In genomic region chr9:59663957-59664356, GRCm38 (mm10) we compare ENCODE assay signal across 16 mouse cellular contexts. TPM values are rescaled to one million over a fixed set of nuclear protein-coding genes. Genes with fewer than 3 reads are reported as not detected.
DNase-seq lines count a peak whose midpoint lies in the region; ATAC-seq and TF ChIP-seq lines count a peak whose summit lies in the region.
"Had no signal": no experiment of that assay in that cellular context is flagged by ENCODE, and none has a peak within 500 bp of the region (broad histone marks: within the 10 kb centered on the region; RNA-seq: fewer than 3 reads in every experiment).

No protein-coding gene starts in this region.

- H3K27ac ChIP-seq in heart, embryonic 15.5 days = peak overlapping the region; percentile 99
- H3K27ac ChIP-seq in neural tube, embryonic 13.5 days (replicated peaks) = 0 out of 2 replicates have a peak overlapping the region, but pooled peaks have one; percentile 0
- no peak overlapping the region for H3K27ac ChIP-seq in lung, postnatal 0 days (ENCODE audit: low read length)
- H3K27ac ChIP-seq: liver, embryonic 13.5 days; neural tube, embryonic 15.5 days had no signal

- H3K4me2 ChIP-seq in heart, embryonic 15.5 days = 0 out of 2 replicates have a peak overlapping the region, but pooled peaks have one; percentile 21
- no peak overlapping the region for H3K4me2 ChIP-seq in neural tube, embryonic 13.5 days
- H3K4me2 ChIP-seq in myocyte (ENCODE audit: low read depth) = peak overlapping the region; percentile 91
- no peak overlapping the region for H3K4me2 ChIP-seq in lung, postnatal 0 days (replicated peaks; ENCODE audit: low read depth, low read length)
- H3K4me2 ChIP-seq: liver, embryonic 13.5 days; neural tube, embryonic 15.5 days had no signal

- no peaks in the 10 kb centered on the region for H3K27me3 ChIP-seq in heart, embryonic 15.5 days
- no peaks in the 10 kb centered on the region for H3K27me3 ChIP-seq in neural tube, embryonic 13.5 days
- H3K27me3 ChIP-seq in myocyte (ENCODE audit: control insufficient read depth, insufficient read depth, insufficient read length) = no peaks in the 10 kb centered on the region
- H3K27me3 ChIP-seq in lung, postnatal 0 days (replicated peaks; ENCODE audit: insufficient read depth, low read length) = no peaks in the 10 kb centered on the region
- H3K27me3 ChIP-seq: neural tube, embryonic 15.5 days had no signal

- TF ChIP-seq POLR2A in myocyte (IDR thresholded peaks at IDR 0.05; ENCODE audit: insufficient read length, low read depth) = no peak

- ATAC-seq in heart, embryonic 15.5 days (replicated peaks; ENCODE audit: insufficient number of reproducible peaks, insufficient read depth, low FRiP score, low read depth) = no peak
- no peak for ATAC-seq in neural tube, embryonic 13.5 days (ENCODE audit: low read depth)
- ATAC-seq in lung, postnatal 0 days = no peak
- ATAC-seq: forebrain, embryonic 16.5 days; inflammation-experienced regulatory T-cells, adult 6 months had no signal

- H3ac ChIP-seq in myocyte (ENCODE audit: control insufficient read depth, insufficient read length) = no peak overlapping the region

- H3K36me3 ChIP-seq in heart, embryonic 15.5 days = peaks cover 49% of the 10 kb centered on the region
- H3K36me3 ChIP-seq in neural tube, embryonic 13.5 days = peaks cover 73% of the 10 kb centered on the region
- H3K36me3 ChIP-seq in myocyte (ENCODE audit: control insufficient read depth, insufficient read depth) = peaks cover 62% of the 10 kb centered on the region
- peaks cover 14% of the 10 kb centered on the region for H3K36me3 ChIP-seq in lung, postnatal 0 days (ENCODE audit: insufficient read depth, low read length)

- no peak for DNase-seq in heart, postnatal 4 days
- no peak for DNase-seq in neural tube, embryonic 10.5 days (ENCODE audit: extremely low spot score, low spot score)
- DNase-seq in kidney, adult 8-10 months = peak; percentile 63 to 70
- DNase-seq in lung, postnatal 0 days (ENCODE audit: low spot score) = no peak
- DNase-seq: adrenal gland, postnatal 36 days; cerebellum, adult 9-11 months; gastrocnemius, postnatal 10 days; liver, embryonic 13.5 days; lung, postnatal 10 days; thymus, postnatal 25 days had no signal

- TF ChIP-seq EP300 in lung, postnatal 0 days (IDR thresholded peaks at IDR 0.05) = no peak

- H3K4me1 ChIP-seq in heart, embryonic 15.5 days (replicated peaks) = peaks cover 88% of the 10 kb centered on the region
- H3K4me1 ChIP-seq in neural tube, embryonic 13.5 days (replicated peaks) = peaks cover 70% of the 10 kb centered on the region
- H3K4me1 ChIP-seq in lung, postnatal 0 days (ENCODE audit: insufficient read depth, low read depth, low read length) = peaks cover 15% of the 10 kb centered on the region

- no peaks in the 10 kb centered on the region for H3K9me3 ChIP-seq in heart, embryonic 15.5 days (replicated peaks)
- no peaks in the 10 kb centered on the region for H3K9me3 ChIP-seq in neural tube, embryonic 13.5 days
- no peaks in the 10 kb centered on the region for H3K9me3 ChIP-seq in lung, postnatal 0 days (ENCODE audit: low read length)
- H3K9me3 ChIP-seq: liver, embryonic 13.5 days; neural tube, embryonic 15.5 days had no signal

- no peak overlapping the region for H3K4me3 ChIP-seq in heart, embryonic 15.5 days
- H3K4me3 ChIP-seq in neural tube, embryonic 13.5 days = no peak overlapping the region
- H3K4me3 ChIP-seq in myocyte = no peak overlapping the region
- H3K4me3 ChIP-seq in lung, postnatal 0 days (ENCODE audit: low read depth, low read length) = no peak overlapping the region
- H3K4me3 ChIP-seq: liver, embryonic 13.5 days; neural tube, embryonic 15.5 days had no signal

- no peak for TF ChIP-seq CTCF in lung, postnatal 0 days (IDR thresholded peaks at IDR 0.05)

- 0 out of 2 replicates have a peak overlapping the region, but pooled peaks have one; percentile 27 for H3K9ac ChIP-seq in heart, embryonic 15.5 days
- no peak overlapping the region for H3K9ac ChIP-seq in neural tube, embryonic 13.5 days
- no peak overlapping the region for H3K9ac ChIP-seq in lung, postnatal 0 days (replicated peaks; ENCODE audit: low read depth)
- H3K9ac ChIP-seq: liver, embryonic 13.5 days; neural tube, embryonic 15.5 days had no signal

- peaks cover 94% of the 10 kb centered on the region for H3K79me2 ChIP-seq in myocyte (ENCODE audit: control insufficient read depth, insufficient read depth)

- WGBS in heart, embryonic 15.5 days = 45% methylated on average over 3 of the region's 3 CpGs
- 52% methylated on average over 3 of the region's 3 CpGs for whole genome bisulfite sequencing in neural tube, embryonic 13.5 days
- whole genome bisulfite sequencing in lung, postnatal 0 days = 61% methylated on average over 3 of the region's 3 CpGs

TF ChIP-seq in myocyte, 11 proteins besides CTCF, POLR2A, EP300 and RAD21:
- TF ChIP-seq E2F4 (IDR thresholded peaks at IDR 0.05; ENCODE audit: insufficient read depth) = no peak
- TF ChIP-seq CEBPB (IDR thresholded peaks at IDR 0.05; ENCODE audit: insufficient read depth, poor library complexity, severe bottlenecking) = no peak
- no peak for TF ChIP-seq SRF (IDR thresholded peaks at IDR 0.05; ENCODE audit: control insufficient read depth, insufficient read length, low read depth)
- TF ChIP-seq TCF3 (IDR thresholded peaks at IDR 0.05; ENCODE audit: insufficient read length, low read depth) = no peak
- no peak for TF ChIP-seq MYOG (IDR thresholded peaks at IDR 0.05; ENCODE audit: control insufficient read depth in 1 of 3, insufficient read depth in 1 of 3, insufficient read length in 2 of 3, low read depth in 2 of 3)
- no peak for TF ChIP-seq REST (IDR thresholded peaks at IDR 0.05; ENCODE audit: insufficient read depth, insufficient read length)
- no peak for TF ChIP-seq USF1 (IDR thresholded peaks at IDR 0.05; ENCODE audit: low read depth)
- no peak for TF ChIP-seq MAX (IDR thresholded peaks at IDR 0.05; ENCODE audit: low read depth)
- no peak for TF ChIP-seq MYOD1 (IDR thresholded peaks at IDR 0.05; ENCODE audit: control insufficient read depth in 1 of 3, insufficient read length in 2 of 3, low read depth in 2 of 3)
- no peak for TF ChIP-seq TCF12 (IDR thresholded peaks at IDR 0.05; ENCODE audit: insufficient read depth, poor library complexity, severe bottlenecking)
- no peak for TF ChIP-seq POLR2AphosphoS2 (IDR thresholded peaks at IDR 0.05; ENCODE audit: insufficient read length, low read depth)
TF ChIP-seq in myocyte: peak in this region for 0.

RNA-seq across cellular contexts. Expression of gene Pkm, which starts 7.8 kb away (rescaled TPM):
- 1,637 and 1,814 TPM in 2 replicates for polyA plus RNA-seq in heart, embryonic 15.5 days (2015; fragmentation: Nextera tagmentation; extraction: Ambion mirVana)
- 1,000 to 10,000 TPM; 1,087 to 1,151 TPM for total RNA-seq in heart, postnatal 4 days (2021)
- 1,094 and 1,196 TPM in 2 replicates for polyA plus RNA-seq in neural tube, embryonic 13.5 days (2015; fragmentation: Nextera tagmentation; extraction: Ambion mirVana)
- polyA plus RNA-seq in myocyte (2012; fragmentation: generic; extraction: Trizol) = 3,717 TPM
- polyA plus RNA-seq in lung, postnatal 0 days (2015; fragmentation: Nextera tagmentation; extraction: Ambion mirVana) = 318 and 331 TPM in 2 replicates

RNA-seq across cellular contexts. Expression of gene Gramd2, which starts 16.0 kb away (rescaled TPM):
- 0.31 and 0.65 TPM in 2 replicates for polyA plus RNA-seq in heart, embryonic 15.5 days (2015; fragmentation: Nextera tagmentation; extraction: Ambion mirVana)
- total RNA-seq in heart, postnatal 4 days (2021) = under 1 TPM in 1 of 2 experiments, not detected in 1; 0.11 TPM
- polyA plus RNA-seq in neural tube, embryonic 13.5 days (2015; fragmentation: Nextera tagmentation; extraction: Ambion mirVana) = 1.3 and 1.9 TPM in 2 replicates
- polyA plus RNA-seq in myocyte (2012; fragmentation: generic; extraction: Trizol) = 1.5 TPM
- 68.0 and 95.2 TPM in 2 replicates for polyA plus RNA-seq in lung, postnatal 0 days (2015; fragmentation: Nextera tagmentation; extraction: Ambion mirVana)
- polyA plus RNA-seq: inflammation-experienced regulatory T-cells, adult 6 months had no signal

RNA-seq across cellular contexts. Expression of gene Parp6, which starts 46.9 kb away (rescaled TPM):
- polyA plus RNA-seq in heart, embryonic 15.5 days (2015; fragmentation: Nextera tagmentation; extraction: Ambion mirVana) = 14.0 and 24.3 TPM in 2 replicates
- total RNA-seq in heart, postnatal 4 days (2021) = 10 to 100 TPM; 16.7 to 17.3 TPM
- polyA plus RNA-seq in neural tube, embryonic 13.5 days (2015; fragmentation: Nextera tagmentation; extraction: Ambion mirVana) = 189 and 197 TPM in 2 replicates
- polyA plus RNA-seq in myocyte (2012; fragmentation: generic; extraction: Trizol) = 11.4 TPM
- polyA plus RNA-seq in lung, postnatal 0 days (2015; fragmentation: Nextera tagmentation; extraction: Ambion mirVana) = 18.3 and 22.1 TPM in 2 replicates

Comparison
In these comparisons a context has a peak if more than half of its experiments do, and no peak if none do; other contexts are left out.
1. H3K4me2 ChIP-seq: peak in heart, embryonic 15.5 days (single experiment) and myocyte (single experiment); none in neural tube, embryonic 13.5 days (single experiment) and lung, postnatal 0 days (single experiment).
2. DNase-seq: peak in kidney, adult 8-10 months (2 of 2); none in heart, postnatal 4 days (single experiment), neural tube, embryonic 10.5 days (single experiment) and lung, postnatal 0 days (single experiment).
3. RNA of gene Gramd2, which starts 16.0 kb away (polyA plus RNA-seq): 68.0 to 95.2 TPM in lung, postnatal 0 days; 1.5 TPM in myocyte (single experiment), 1.3 to 1.9 TPM in neural tube, embryonic 13.5 days and 0.31 to 0.65 TPM in heart, embryonic 15.5 days; every median in the first group is over 10 times any median in the second.